Mouse (Mus musculus) CD8-positive naive resting alpha-beta T cell, adult 57 days (primary cell): ENCODE results near the gene Il10rb. TPM values are rescaled to one million over a fixed set of nuclear protein-coding genes. Genes with fewer than 3 reads are reported as not detected.

Source experiments
- total RNA-seq: library from RNA; stranded (reverse); gene quantifications from one replicate; pipeline ENCODE4 v1.2.4, GENCODE M21; 2023

The Il10rb gene
- total RNA-seq: 61.6 TPM

DNA sequence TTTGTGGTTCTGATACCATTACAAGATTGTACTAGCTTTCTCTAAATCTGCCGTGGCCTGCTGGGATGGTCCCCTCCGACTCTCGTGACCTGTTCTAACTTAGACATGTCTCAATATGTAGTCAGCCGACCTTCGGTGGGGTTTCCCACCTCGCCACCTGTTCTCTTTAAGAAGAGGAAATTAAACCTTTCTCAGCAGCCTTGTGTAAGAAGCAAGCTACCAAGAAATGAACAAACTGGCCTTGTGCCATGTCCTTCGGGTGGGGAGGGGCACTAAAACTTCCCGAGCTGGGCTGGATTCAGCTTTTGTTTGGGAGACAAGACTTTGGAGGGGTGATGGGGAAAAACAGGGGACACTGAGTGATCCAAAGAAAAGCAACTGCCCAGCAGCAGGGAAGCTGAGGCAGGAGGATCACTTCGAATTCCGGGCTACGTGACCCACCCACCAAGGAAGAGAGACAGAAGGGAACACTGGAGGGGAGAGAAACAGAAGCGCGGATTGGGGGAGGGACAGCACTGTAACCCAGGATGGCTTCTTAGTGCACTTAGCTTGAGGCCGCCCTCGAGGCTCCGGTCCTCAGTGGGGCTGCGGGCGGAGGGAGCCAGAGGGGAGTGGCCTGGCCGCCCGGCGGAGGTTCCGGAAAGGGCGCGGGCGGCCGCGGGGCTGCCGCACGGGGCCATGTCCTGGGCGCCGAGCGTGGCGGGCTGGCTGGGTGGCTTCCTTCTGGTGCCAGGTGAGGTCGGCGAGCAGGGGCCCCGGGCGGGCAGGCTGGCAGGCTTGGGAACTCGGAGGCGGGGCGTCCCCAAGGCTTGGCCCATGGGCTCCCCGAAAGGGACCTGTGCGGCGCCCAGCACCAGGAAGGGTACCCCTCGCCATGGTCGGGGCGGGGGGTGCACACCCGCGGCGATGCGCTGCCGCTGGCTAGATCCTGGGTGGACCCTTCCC is at the start of gene Il10rb:
Il10rb (plus strand) TSS at position 525 of the 945 bp plus-strand sequence.

GRCm38 (mm10) chr16:91372577-91373472 is 33.1 kb upstream of the Il10rb start, which contains the start of gene Ifnar2:
Gene Ifnar2, plus strand, starts transcription at chr16:91372783.

GRCm38 (mm10) chr16:91391421-91391820 is 14.5 kb upstream of the Il10rb start, which contains the start of gene Gm21970:
Gene Gm21970, plus strand, starts transcription at chr16:91391721.

Other genes starting within 250 kb of the Il10rb start
- gene Olig2, start 180.7 kb upstream of the Il10rb start, total RNA-seq: not detected
- gene Olig1, start 136.4 kb upstream of the Il10rb start, total RNA-seq: not detected
- 59.4 TPM for gene Ifnar2, start 33.4 kb upstream of the Il10rb start, total RNA-seq
- not detected for gene Gm21970, start 14.4 kb upstream of the Il10rb start, total RNA-seq
- 121 TPM for gene Ifnar1, start 79.1 kb downstream of the Il10rb start, total RNA-seq
- 107 TPM for gene Ifngr2, start 140.9 kb downstream of the Il10rb start, total RNA-seq
- 19.6 TPM for gene Tmem50b, start 191.6 kb downstream of the Il10rb start, total RNA-seq
- 0.98 TPM for gene Dnajc28, start 212.9 kb downstream of the Il10rb start, total RNA-seq
- gene Gart, start 240.8 kb downstream of the Il10rb start, total RNA-seq: 102 TPM
- 431 TPM for gene Son, start 241.3 kb downstream of the Il10rb start, total RNA-seq